Mouse (Mus musculus): ENCODE measurements around the gene Maco1. TPM values are rescaled to one million over a fixed set of nuclear protein-coding genes. Genes with fewer than 3 reads are reported as not detected.

Gene Maco1
- polyA plus RNA-seq, 1 experiment from 2014 or later: 91.4 TPM

DNA sequence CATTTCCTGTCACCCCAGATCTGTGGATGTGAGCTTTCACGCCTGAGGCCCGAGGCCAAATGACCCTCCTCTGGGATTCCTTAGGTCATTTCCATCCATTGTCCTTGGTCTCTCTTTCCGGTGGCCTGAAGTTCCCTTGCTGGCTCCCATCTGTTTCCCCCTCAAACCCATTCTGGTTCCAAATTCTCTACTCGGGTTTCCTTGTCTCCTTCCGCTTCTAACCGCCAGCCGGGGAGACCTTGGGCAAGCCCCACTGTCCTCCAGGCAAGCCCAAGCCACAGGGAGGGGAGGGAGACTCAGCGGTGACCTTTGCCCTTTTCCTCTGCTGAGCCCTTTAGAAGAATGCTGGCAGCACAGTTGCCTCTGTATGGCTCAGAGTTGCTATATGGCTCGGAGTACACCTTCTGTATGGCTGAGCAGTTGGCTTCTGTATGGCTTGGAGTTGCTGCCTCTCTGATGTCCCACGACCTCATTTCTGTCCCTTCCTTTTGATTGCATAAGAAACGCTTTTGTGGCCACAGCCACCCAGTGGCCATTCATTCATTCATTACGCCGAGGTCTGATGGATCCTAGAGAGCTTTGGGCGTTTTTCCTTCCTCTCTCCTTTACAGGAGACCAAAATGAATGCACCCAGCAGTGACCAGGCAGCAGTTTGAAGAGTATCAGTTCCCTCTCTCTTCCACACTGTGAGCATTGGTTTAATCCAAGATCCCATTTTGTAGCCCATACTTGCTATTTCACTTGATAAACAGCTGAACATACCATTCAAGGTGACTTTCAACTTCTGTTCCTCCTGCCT is 73.8 kb downstream of the Maco1 start:
- H3K4me1 ChIP-seq (replicated peaks): no peaks in the 10 kb centered on the region
- no peaks in the 10 kb centered on the region for H3K9me3 ChIP-seq
- H3K36me3 ChIP-seq: no peaks in the 10 kb centered on the region
- no peaks in the 10 kb centered on the region for H3K27me3 ChIP-seq
- 36% methylated on average over 14 of the region's 14 CpGs for WGBS
- no peak overlapping the region for H3K9ac ChIP-seq
- no peak overlapping the region for H3K4me3 ChIP-seq
- ATAC-seq (ENCODE audit: low FRiP score, low read depth): no peak
- H3K4me2 ChIP-seq: no peak overlapping the region
- H3K27ac ChIP-seq (replicated peaks): no peak overlapping the region

DNA sequence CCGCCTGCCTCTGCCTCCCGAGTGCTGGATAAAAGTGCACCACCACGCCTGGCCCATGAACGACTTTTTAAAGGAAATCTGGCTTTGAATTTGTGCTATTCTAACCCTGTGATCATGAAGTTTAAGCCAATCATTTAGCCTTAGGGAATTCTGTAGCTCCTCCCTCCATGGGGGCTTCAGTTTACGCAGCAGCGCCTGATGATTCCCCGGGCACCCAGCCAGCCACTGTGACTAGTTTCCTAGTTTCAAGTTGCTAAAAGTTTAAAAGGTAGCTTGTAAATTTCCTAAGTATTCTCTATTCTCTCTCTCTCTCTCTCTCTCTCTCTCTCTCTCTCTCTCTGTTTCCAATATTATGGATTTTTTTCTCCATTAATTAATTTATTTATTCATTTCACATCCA is 76.9 kb downstream of the Maco1 start:
- WGBS: 70% methylated on average over 7 of the region's 7 CpGs
- Histone ChIP-seq H3K27ac (replicated peaks) (no peak overlapping the region), H3K36me3 (no peaks in the 10 kb centered on the region), H3K4me3 (no peak overlapping the region), H3K27me3 (no peaks in the 10 kb centered on the region), H3K4me1 (replicated peaks) (no peaks in the 10 kb centered on the region), H3K4me2 (no peak overlapping the region), H3K9ac (no peak overlapping the region), H3K9me3 (no peaks in the 10 kb centered on the region)
- ATAC-seq (ENCODE audit: low FRiP score, low read depth): no peak

GRCm38 (mm10) chr4:134775234-134775944 is 77.8 kb downstream of the Maco1 start:
- Histone ChIP-seq H3K9ac (no peak overlapping the region), H3K4me1 (replicated peaks) (no peaks in the 10 kb centered on the region), H3K4me2 (no peak overlapping the region), H3K27me3 (no peaks in the 10 kb centered on the region), H3K36me3 (no peaks in the 10 kb centered on the region), H3K27ac (replicated peaks) (no peak overlapping the region), H3K9me3 (no peaks in the 10 kb centered on the region), H3K4me3 (no peak overlapping the region)
- ATAC-seq (ENCODE audit: low FRiP score, low read depth): no peak
- WGBS: 59% methylated on average over 14 of the region's 14 CpGs

DNA sequence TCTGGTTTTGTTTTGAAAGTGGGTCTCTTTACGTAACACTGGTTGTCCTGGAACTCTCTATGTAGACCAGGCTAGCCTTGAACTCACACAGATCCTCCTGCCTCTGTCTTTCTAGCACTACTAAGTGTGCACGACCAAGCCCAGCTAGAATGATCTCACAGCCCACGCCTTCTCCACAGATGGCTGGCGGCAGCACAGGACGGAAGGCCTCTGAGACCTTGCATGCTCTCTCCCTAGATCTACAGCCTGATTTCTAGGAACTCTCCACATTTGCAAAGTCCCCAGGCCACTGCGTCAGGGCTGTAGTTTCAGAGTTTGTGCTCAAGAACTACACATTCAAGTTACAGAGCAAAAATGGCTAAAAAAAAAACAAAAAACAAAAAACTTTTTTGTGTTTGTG is 79.0 kb downstream of the Maco1 start:
- H3K27ac ChIP-seq (replicated peaks): no peak overlapping the region
- H3K36me3 ChIP-seq: no peaks in the 10 kb centered on the region
- ATAC-seq (ENCODE audit: low FRiP score, low read depth): no peak
- H3K9me3 ChIP-seq: no peaks in the 10 kb centered on the region
- H3K27me3 ChIP-seq: peaks cover 5% of the 10 kb centered on the region
- WGBS: 89% methylated on average over 6 of the region's 6 CpGs
- no peaks in the 10 kb centered on the region for H3K4me1 ChIP-seq (replicated peaks)
- no peak overlapping the region for H3K9ac ChIP-seq
- no peak overlapping the region for H3K4me3 ChIP-seq
- no peak overlapping the region for H3K4me2 ChIP-seq

DNA sequence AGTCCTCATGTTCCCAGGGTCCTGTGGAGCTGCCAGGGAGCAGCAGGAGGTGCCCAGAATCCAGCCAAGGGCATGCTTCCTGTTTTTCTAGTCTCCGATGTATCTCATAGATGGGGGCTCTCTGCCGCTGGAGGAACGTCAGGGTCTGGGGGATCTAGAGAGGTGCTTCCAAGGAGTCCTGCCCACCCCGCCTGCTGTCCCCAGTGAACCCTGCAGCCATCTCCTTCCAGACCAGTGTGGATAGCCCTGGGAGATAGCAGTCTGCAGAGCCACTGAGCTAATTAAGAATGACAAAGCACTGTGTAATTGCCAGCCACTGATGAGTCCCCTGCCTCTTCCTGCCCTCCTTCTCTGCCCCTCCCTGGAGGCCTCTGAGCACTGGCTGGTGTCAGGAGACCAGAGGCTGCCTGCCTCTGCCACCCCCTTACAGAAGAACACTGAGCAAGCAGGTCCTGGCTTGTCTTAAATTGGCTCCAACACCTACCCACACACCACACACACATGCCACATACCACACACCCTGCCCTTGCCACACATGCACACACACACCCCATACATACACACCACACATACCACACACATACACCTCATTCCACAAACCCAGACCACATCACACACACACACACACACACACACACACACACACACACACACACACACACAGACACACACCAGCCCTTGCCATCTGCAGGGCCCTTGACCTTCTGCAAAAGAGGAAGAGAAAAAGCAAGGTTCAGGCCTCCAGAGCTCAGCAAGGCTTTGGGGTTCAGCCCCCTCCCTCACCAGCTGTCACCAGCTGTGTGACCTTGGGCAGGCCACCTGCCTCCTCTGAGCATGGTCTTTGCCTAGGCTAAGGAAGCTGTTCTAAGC is 80.1 kb downstream of the Maco1 start:
- peaks cover 14% of the 10 kb centered on the region for H3K27me3 ChIP-seq
- H3K36me3 ChIP-seq: no peaks in the 10 kb centered on the region
- H3K9me3 ChIP-seq: no peaks in the 10 kb centered on the region
- no peak overlapping the region for H3K9ac ChIP-seq
- no peak overlapping the region for H3K4me3 ChIP-seq
- peak; percentile 44 for ATAC-seq (ENCODE audit: low FRiP score, low read depth)
- no peak overlapping the region for H3K4me2 ChIP-seq
- H3K27ac ChIP-seq (replicated peaks): no peak overlapping the region
- H3K4me1 ChIP-seq (replicated peaks): peaks cover 7% of the 10 kb centered on the region
- WGBS: 38% methylated on average over 4 of the region's 4 CpGs

DNA sequence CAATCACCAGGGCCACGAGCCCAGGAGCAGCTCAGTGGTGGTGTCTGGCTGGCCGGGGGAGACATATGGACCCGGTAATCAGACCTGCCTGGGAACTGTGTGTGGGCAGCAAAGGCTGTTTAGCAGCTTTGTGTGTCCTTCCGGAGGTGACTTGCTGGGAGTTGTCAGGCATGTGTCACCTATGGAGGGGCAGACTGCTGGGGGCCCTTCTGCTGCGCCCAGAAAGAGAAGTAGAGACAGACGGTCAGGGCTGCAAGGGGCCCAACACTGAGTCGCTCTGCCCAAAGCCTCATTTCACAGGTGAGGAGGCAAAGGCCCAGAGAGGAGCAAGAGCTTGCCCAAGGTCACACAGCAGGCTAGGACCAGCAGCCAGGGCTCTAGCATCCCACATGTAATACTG is 83.3 kb downstream of the Maco1 start:
- ATAC-seq (ENCODE audit: low FRiP score, low read depth): no peak
- H3K27me3 ChIP-seq: peaks cover 33% of the 10 kb centered on the region
- H3K4me2 ChIP-seq: no peak overlapping the region
- peaks cover 21% of the 10 kb centered on the region for H3K4me1 ChIP-seq (replicated peaks)
- no peaks in the 10 kb centered on the region for H3K36me3 ChIP-seq
- no peak overlapping the region for H3K4me3 ChIP-seq
- no peak overlapping the region for H3K27ac ChIP-seq (replicated peaks)
- H3K9me3 ChIP-seq: no peaks in the 10 kb centered on the region
- no peak overlapping the region for H3K9ac ChIP-seq
- WGBS: 83% methylated on average over 7 of the region's 7 CpGs

GRCm38 (mm10) chr4:134769081-134769811 is 83.9 kb downstream of the Maco1 start:
- peaks cover 33% of the 10 kb centered on the region for H3K27me3 ChIP-seq
- no peak overlapping the region for H3K4me2 ChIP-seq
- 71% methylated on average over 7 of the region's 7 CpGs for WGBS
- H3K9ac ChIP-seq: no peak overlapping the region
- H3K27ac ChIP-seq (replicated peaks): no peak overlapping the region
- ATAC-seq (ENCODE audit: low FRiP score, low read depth): no peak
- H3K9me3 ChIP-seq: no peaks in the 10 kb centered on the region
- H3K4me3 ChIP-seq: no peak overlapping the region
- H3K4me1 ChIP-seq (replicated peaks): peaks cover 21% of the 10 kb centered on the region
- H3K36me3 ChIP-seq: no peaks in the 10 kb centered on the region

- Histone ChIP-seq H3K4me3 (peak overlapping the region; percentile 43), H3K36me3 (no peaks in the 10 kb centered on the region), H3K4me1 (replicated peaks) (peaks cover 21% of the 10 kb centered on the region), H3K4me2 (peak overlapping the region; percentile 78), H3K27me3 (peaks cover 33% of the 10 kb centered on the region), H3K9me3 (no peaks in the 10 kb centered on the region), H3K27ac (replicated peaks) (no peak overlapping the region), H3K9ac (peak overlapping the region; percentile 31)
- no peak for ATAC-seq (ENCODE audit: low FRiP score, low read depth)
- 10% methylated on average over 21 of the region's 21 CpGs for WGBS
These were observed 84.8 kb downstream of the Maco1 start for GRCm38 (mm10) chr4:134768226-134768888.

GRCm38 (mm10) chr4:134767426-134768225 is 85.5 kb downstream of the Maco1 start, which contains the start of gene Ldlrap1:
Gene Ldlrap1, minus strand, starts transcription at chr4:134768024.
- peak within 1 kb of the TSS; percentile 78 for H3K4me2 ChIP-seq
- WGBS: under 1% methylated on average over 63 of the region's 80 CpGs
- peaks cover 33% of the 10 kb centered on the region for H3K27me3 ChIP-seq
- H3K4me1 ChIP-seq (replicated peaks): peaks cover 21% of the 10 kb centered on the region
- H3K9ac ChIP-seq: peak within 1 kb of the TSS; percentile 31
- H3K36me3 ChIP-seq: no peaks in the 10 kb centered on the region
- H3K27ac ChIP-seq (replicated peaks): no peak within 1 kb of the TSS
- peak within 1 kb of the TSS; percentile 43 for H3K4me3 ChIP-seq
- H3K9me3 ChIP-seq: no peaks in the 10 kb centered on the region
- peak; percentile 67; the same call in 1 of the 2 replicates for ATAC-seq (ENCODE audit: low FRiP score, low read depth)

DNA sequence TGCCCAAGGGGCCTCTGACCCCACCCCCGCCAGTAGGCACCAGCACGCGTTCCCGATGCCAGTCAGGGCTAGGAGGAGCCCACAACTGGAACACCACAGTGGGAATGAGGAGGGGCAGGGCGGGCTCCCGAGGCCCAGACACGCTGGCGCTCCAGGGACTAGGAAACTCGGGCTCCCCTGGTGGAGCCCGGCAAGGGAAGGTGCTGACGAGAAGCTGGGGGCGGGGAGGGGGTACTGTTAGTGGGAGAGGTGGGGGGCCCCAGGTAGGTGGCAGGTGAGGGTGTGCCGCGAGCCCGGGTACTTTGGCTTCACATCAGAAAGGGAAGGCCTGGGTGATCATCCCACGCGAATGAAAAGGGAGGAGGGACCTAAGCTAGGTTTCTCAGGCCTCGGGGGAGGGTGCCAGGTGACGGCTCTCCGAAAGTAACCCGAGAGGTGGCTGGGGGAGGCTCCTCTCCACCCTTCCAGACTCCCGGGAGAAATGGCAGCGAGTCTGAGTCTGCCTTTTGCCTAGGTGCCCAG is 86.2 kb downstream of the Maco1 start:
- 3% methylated on average over 23 of the region's 23 CpGs for WGBS
- Histone ChIP-seq H3K36me3 (no peaks in the 10 kb centered on the region), H3K4me2 (peak overlapping the region; percentile 78), H3K9ac (peak overlapping the region; percentile 31; the same call in 1 of the 2 replicates), H3K4me3 (peak overlapping the region; percentile 43), H3K27me3 (peaks cover 33% of the 10 kb centered on the region), H3K4me1 (replicated peaks) (peaks cover 21% of the 10 kb centered on the region), H3K9me3 (no peaks in the 10 kb centered on the region), H3K27ac (replicated peaks) (no peak overlapping the region)
- 0 out of 2 replicates have a peak, but pooled peaks have one; percentile 9 for ATAC-seq (ENCODE audit: low FRiP score, low read depth)

Measured in hindbrain, embryonic 15.5 days (tissue).